Mouse (Mus musculus) mouse trophoblast stem cell (cell line): ENCODE data around the gene Zkscan17.
"Not testable (repeated sequence)": the region's sequence is repeated elsewhere in the genome, so short reads cannot be mapped to it uniquely, and the experiment has no call there.

Source experiments
- in situ Hi-C, 2 experiments: fragments of 300-500 bp; cut with MseI, MboI; formaldehyde crosslinking; loops; 2 replicates in 1 of 2; 3 replicates in 1 of 2; pipeline ENCODE4 v1.15.1; 2025

Gene Zkscan17

DNA sequence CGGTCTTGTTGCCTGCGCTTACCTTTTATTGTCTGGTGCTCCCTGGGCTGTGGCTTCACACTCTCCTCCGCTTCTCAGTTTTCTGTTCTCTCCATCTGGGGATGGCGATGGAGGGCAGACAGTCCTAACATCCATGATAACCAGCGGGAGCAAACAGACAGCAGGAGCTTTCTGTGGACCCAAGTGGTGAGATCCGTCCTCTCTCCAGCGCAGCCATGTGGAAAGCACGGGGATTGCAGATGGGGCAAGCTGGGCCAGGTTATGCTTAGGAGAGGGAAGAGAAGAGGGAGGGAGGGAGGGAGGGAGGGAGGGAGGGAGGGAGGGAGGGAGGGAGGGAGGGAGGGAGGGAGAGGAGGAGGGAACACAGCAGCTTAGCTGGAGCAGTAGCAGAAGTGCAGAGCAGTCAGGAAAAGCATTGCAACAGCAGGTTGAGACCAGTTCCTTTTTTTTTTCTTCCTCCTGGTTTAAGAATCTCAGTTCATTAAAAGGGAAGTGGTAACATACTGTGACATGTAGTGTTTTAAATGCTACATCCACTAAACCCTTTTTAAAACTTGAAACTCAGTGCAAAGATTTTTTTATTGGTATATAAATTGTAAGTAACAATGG lies at the start of gene Zkscan17:
TSS of gene Zkscan17 (minus strand) at position 280 of the 609 bp plus-strand sequence.
- in situ Hi-C loops, result loop anchor here in 1 of 2 experiments (5.0 kb wide), 1 partner anchor 41 kb away; no protein-coding TSS in a partner anchor

DNA sequence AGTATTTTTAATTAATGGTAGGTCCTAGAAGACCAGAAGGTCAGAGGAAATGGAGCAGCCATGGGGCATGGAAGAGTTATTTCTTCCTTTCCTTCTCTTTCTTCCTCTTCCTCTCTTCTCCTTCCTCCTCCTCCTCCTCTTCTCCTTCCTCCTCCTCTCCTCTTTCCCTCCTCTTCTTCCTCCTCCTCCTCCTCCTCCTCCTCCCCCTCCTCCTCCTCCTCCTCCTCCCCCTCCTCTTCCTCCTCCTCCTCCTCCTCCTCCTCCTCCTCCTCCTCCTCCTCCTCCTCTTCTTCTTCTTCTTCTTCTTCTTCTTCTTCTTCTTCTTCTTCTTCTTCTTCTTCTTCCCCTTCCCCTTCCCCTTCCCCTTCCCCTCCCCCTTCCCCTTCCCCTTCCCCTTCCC lies 49.6 kb upstream of the Zkscan17 start, which contains the start of gene Olfr222:
TSS of gene Olfr222 (minus strand) at position 101 of the 400 bp plus-strand sequence.
- in situ Hi-C loops, result not testable (repeated sequence)

DNA sequence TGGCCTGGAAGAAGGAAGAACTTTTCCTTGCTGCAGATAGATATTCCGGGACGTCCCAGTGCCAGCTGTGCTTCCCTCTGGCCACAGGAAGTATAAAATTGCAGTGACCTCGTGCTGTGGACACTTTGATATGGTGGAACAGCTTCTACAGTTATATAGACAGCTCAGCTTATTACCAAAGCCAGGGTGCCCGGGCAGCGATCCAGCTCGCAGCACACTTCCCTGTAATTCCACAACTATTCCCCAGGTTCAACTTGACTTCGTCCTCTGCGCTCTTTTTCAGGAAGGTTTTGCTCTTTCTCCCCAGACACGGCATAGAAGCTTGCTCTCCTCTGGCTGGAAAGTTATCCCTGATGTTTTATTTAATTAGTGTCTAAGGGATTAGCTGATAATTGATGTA lies 49.2 kb upstream of the Zkscan17 start:
- in situ Hi-C loops, result no loop called here

DNA sequence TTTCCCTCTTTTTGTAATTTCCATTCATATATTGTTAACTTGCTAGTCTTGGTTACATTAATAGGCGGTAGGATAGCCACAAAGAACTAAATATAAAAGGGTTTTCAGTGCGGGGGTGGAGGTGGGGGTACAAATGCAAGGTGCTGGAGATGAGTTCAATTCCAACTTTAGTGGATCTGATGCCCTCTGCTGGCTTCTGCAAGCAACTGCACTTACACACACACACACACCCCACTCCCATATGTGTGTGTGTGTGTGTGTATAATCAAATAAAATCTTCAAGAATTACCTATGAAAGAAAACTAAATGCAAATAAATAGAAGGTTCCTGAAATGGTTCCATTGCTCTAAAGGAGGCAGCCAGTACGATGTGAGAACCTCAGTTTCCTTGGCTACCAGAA lies 42.8 kb upstream of the Zkscan17 start:
- in situ Hi-C loops, result loop anchor here in 1 of 2 experiments (5.0 kb wide), 1 partner anchor 42 kb away; the partner anchor contains the start of gene Zkscan17

DNA sequence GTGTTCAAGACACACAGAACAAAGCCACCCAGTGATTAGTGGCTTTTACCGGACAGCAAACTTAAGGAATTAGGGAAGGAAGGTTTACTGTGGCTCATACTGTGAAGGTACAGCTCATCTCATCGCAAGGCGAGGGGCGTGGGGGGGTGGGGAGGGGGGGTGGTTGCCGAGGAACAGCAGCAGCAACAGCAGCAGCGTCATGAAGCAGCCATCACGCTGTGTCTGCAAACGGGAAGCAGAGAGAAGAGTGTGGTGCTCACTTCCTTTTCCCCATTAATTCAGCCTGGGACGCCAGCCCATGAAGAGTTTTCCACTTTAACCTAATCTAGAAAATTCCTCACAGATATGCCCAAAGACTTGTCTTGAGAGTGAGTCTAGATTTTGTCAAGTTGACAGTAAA lies 36.3 kb upstream of the Zkscan17 start:
- in situ Hi-C loops, result no loop called here

DNA sequence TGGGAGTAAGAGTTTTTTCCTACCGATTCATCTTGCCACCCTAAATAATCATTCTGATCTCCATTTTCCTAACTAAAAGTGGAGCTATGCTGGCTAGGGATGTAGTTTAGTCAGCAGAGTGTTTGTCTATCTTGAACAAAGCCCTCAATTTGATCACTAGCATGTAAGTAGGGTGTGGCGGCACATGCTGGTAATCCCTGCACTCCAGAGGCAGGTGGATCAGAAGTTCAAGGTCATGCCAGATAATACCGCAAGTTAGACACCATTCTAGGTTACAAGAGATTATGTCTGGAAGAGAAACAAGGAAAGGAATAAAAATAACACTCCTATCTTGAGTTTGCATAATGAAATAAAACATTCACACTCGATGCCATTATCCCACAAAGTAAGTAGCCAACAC lies 35.8 kb upstream of the Zkscan17 start:
- in situ Hi-C loops, result no loop called here

DNA sequence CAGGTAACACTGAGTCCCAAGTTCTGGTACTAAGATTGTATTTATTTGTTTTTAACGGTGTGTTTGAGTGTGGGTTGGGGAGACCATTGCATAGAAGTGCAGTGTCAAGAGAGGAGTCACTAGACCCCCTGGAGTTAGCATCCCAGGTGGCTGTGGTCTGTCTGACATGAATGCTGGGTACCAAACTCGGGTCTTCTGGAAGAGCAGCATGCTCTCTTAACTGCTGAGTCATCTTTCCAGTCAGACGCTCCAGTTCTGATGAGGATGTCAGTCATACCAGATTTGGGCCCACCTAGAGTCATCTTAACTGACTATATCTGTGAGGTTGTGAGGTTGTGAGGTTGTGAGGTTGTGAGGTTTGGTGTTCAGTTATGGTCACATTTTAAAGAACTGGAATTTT lies 34.4 kb upstream of the Zkscan17 start:
- in situ Hi-C loops, result no loop called here

DNA sequence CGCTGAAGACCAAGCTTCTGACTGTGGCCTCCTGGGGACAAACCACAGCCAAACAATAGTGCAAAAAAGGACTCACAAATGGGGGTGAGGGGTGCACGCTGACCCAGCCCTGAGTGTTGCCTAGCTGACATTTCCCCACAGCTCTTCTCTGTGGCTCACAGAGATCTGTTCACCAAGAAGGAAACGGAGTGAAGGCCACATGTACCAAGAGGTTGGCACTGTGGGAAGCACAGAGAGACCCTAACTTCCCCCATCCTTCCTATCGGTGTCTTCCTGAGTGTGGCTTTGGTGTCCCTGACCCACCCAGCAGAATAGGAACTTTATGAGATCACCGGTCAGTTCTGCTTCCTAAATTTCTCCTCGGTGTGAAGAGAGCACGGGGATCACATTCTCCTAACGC lies 28.0 kb upstream of the Zkscan17 start:
- in situ Hi-C loops, result no loop called here

DNA sequence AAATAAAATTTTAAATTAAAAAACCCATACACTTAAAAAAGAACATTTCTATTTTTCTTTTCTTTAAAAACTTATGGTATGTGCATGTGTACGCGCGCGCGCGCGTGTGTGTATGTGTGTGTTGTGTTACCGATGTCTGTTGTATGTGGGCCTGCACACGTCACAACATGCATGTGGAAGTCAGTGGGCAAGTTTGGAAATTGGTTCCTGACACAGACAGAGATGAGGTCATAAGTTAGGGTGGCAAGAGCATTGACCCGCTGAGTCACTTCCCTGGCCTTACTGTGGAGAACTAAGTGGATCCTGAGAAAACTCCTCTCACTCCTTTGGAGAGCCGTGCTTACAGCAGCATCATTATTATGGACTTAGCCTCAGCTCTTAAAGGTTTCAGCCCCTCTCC lies 27.6 kb upstream of the Zkscan17 start:
- in situ Hi-C loops, result no loop called here

DNA sequence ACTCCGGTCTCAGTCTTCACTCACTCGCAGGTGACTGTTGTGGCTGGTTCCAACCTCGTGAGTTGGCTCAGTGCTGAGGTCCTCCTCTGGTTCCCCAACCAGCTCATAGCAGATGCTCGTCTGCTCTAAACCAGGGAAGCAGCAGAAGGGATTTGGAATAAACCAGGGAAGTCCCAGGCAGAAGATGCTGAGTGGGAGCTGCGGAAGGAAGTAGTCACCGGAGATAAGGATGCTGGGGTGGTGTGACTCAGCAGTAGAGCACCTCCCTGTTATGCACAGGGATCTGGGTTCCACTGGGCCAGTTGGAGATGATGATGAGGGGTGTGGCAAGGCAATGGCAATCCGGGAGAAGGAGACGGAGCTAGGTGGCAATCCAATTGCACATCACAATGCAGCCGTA lies 17.5 kb upstream of the Zkscan17 start:
- in situ Hi-C loops, result no loop called here

DNA sequence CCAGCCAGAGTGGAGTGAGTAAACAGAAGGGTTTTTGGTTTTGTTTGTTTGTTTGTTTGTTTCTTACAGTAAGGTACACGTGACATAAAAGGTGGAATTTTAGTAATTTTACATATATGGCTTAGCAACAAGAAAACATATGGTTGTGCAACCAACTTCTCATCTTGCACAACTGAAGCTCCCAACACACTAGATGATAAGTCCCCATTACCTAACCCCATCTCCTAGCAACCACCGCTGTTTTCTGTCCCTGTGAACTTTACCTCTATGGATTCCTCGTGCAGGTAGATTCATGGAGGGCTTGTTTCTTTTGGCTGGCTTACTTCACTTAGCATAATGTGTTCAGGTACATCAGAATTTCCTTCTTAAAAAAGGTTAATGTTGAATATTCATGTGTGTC lies 16.8 kb upstream of the Zkscan17 start:
- in situ Hi-C loops, result no loop called here

DNA sequence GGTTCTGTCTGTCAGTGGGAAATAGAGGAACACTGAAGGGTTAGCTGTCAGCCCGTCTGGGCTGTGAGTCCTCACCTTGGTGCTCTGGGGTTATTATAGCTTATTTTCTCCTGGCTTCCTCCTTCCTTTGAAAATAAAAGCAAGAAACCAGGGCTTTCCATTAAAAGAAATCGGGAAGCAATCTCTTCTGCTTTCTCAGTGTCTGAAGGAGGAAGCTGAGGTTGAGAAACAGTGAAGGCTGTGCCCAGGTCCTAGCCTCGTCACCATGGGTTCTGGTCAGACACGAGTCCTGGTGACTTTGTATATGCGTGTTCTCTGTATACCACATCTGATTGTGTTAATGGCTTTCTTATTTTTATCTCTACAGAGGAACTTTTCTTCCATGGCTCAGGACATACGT lies 15.9 kb upstream of the Zkscan17 start:
- in situ Hi-C loops, result no loop called here

DNA sequence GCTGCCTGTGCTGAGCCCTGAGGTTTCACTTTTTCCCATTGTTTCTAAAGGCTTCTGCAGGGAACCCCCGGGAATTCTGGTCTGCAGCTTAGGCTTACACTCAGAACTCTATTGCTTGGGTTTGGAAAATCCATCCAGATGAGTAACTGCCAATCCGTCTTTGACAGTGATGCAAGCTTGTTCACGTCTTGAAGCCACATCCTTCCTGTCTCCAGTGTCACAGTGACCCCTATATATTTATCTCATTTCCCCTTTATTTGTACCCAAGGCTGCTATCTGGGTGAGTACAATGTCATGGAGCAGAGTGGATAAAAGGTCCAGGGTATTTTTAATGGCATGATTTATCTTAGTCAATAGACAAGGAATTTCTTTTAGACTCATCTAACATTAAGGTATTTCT lies 14.8 kb upstream of the Zkscan17 start, which contains the start of gene Nlrp3:
TSS of gene Nlrp3 (plus strand) at position 245 of the 400 bp plus-strand sequence.
- in situ Hi-C loops, result no loop called here

DNA sequence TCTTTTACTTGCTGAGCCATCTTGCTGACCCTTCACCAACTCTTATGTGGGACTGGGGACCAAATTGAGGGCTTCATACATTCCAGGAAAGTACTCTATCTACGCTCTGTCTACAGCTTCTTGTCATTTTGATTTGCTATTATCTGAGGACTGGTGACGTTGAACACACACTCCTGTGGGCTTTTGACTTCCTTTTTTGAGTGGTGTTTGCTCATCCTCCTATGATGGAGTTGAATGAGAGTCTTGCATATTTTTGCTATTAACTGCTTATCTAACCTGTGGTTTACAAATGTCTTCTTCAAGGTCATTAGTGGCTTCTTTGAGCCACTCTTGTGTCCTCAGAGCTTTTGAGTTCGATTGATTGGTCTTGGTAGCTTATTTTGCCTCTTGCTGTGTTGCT lies 13.6 kb upstream of the Zkscan17 start:
- in situ Hi-C loops, result no loop called here

DNA sequence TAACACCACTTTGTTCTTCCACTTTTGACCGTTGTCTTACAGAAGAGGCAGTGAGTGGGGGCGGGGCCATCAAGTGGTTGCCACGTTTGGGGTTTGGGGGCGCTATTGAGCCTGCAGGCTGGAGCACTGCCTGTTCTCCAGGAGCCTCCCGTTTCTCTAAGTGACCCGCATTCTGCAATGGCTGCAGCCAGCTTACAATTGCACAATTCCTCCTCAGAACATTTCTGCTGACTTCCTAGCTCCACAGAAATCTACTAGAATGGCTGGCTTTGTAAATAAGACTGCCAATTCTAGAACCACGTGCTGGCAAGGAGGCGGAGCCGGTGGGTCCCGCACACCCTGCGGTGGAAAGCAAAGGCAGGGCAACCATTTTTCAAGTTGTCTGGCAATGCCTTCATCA lies 11.8 kb upstream of the Zkscan17 start:
- in situ Hi-C loops, result no loop called here

DNA sequence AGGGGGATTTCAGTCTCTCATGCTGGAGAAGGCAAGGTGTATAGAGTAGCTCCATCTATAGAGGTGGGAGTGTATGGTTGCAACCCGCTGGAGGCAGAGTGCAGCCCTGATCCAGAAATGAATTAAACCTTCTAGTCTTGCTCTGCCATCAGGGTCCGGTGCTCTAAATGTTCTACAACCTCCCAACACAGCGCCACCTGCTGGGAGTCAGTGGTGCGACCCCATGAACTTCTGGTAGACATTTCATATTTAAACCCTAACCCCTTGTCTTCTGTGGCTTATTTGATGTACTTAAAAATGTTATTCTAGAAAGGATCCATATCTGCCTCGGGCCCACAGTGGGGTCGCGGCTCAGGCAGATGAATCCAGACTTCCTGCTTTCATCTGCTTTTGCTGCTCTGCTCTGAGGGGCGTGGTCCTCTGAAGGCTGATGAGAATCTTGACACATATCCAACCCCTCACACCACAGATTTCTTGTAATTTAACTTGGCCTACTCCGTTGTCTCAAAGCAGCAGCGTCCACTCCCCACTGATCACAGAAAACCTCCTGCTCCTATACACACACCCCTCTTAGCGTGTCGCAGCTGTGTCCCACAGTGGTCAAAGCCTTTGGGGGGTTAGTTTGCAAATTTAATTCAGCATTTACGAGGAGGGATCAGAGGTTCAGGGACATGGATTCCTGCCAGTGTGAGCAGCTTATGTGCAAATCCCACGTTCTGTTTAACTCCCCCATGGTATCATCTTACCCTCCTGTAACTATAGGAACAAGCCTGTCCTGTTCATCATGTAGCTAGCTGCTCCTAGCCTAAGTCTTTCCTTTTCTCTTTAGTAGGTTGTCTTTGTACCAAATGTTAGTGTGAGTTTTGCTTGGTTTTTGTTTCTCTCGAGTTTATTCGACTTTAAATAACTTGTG lies 10.9 kb upstream of the Zkscan17 start:
- in situ Hi-C loops, result no loop called here

DNA sequence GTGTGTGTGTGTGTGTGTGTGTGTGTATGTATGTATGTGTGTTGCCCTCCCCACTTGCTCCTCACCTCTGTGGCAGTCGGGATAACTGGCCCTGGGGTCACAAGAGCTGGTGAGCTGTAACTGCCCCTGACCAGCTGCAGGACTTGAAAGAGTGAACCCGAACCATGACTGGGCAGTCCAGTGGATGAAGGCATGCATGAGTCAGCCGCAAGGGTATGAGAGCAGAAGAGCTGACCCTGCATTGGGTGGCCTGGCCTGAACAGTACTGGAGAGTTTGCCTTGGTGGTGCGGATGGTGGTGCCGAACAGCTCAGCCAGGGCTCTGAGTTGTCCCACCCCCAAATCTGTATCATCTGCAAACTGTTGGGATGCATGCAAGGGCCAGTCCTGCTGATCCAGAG lies 5.0 kb upstream of the Zkscan17 start:
- in situ Hi-C loops, result no loop called here

DNA sequence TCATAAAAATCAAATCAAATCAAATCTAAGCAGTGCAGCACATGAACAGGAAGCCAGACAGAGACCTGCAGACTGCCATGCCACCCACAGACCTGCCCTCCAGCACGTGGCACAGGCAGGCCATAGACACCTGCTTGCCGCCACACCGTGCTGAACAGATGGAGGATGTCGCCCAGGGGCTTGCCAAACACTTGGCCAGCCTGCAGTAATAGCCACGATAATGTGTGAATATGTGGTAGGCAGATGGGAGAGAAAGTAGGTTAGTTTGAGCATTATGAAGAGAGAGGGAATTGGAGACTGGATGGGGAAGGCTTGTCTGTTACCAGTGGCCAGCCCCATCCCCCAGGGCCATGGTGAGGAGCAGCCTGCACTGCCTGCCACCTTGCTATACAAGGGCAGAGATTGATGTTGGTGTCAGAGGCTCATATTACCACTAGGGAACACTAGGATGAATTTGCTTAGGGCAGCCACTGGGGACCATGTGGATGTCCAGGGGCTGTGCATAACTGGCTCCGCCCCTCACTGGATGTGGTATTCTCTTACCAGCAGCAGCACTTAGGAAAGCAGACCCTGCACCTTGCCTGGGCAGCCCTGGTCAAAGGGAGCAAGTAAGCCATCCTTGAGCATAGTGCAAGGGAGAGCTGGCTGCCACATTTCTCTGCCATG lies 4.5 kb upstream of the Zkscan17 start:
- in situ Hi-C loops, result no loop called here

DNA sequence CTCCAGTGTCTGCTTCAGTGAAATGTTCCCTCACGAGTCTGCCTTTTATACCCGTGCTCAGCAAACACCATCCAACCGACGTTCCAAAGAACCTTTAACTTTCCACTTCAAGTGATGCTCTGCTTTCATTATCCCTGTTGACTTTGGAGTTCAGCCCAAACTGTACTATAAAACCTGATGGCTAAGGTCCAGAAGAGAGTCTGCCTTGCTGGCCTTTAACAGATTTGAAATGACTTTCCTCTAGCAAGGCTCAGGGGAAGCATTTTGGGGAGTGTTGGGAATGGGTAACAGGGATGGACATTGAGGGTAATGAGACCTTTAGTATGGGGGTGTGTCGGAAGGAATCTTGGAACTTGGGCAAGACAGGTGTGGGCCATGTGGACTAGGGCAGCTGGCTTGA lies 3.7 kb upstream of the Zkscan17 start:
- in situ Hi-C loops, result no loop called here

DNA sequence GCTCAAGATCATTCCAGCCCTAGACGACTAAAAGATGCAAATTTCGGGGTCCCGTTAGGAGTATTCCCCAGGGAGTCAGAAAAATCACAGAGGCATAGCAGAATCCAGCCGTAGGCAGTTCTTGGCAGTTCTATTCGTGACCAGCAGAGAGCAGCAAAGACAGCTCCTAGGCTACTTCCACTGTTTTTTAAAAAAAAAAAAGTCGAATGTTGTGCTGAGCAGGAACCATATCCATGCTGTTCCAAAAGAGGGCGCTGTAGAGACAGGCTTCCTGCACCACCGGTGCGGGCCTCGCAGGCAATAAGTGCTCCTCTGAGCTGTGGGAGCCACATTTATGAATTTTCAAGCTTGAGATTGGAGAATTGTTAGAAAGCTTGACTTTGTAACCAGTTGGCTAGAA lies 1.3 kb downstream of the Zkscan17 start:
- in situ Hi-C loops, result loop anchor here in 1 of 2 experiments (5.0 kb wide), 1 partner anchor 42 kb away; no protein-coding TSS in a partner anchor

DNA sequence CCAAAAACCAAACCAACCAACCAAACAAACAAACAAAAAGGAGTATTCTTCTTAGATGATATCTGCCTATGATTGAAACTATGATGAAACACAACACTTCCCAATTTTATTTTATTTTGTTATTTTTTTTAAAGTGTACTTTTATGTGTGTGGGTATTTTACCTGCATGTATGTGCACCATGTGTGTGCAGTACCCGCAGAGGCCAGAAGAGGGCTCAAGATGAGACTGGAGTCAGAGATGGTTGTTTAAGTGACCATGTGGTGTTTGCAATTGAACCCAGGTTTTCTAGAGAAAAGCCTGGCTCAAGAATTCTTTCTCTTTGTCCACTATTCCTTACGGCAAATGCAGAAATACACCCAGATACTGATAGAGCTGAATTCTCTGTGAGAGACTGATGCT lies 2.4 kb downstream of the Zkscan17 start:
- in situ Hi-C loops, result no loop called here
